Mouse (Mus musculus) testis, adult 2 months (tissue): ENCODE data around the gene Aurkaip1. TPM values are rescaled to one million over a fixed set of nuclear protein-coding genes. Genes with fewer than 3 reads are reported as not detected.

Experiments
- H3K27ac ChIP-seq: fragments of 200-500 bp; 2 replicates; pipeline ENCODE4 v1.5.1; 2012; ENCODE audit warnings: low read depth, low read length; ENCODE audit not compliant: control insufficient read depth, insufficient read depth
- H3K27me3 ChIP-seq: fragments of 200-500 bp; 2 replicates; pipeline ENCODE4 v1.6.1; 2012; ENCODE audit warnings: mild to moderate bottlenecking, low read length, moderate library complexity; ENCODE audit not compliant: control insufficient read depth, insufficient read depth
- H3K36me3 ChIP-seq: fragments of 200-500 bp; 2 replicates; pipeline ENCODE4 v1.6.1; 2012; ENCODE audit warnings: mild to moderate bottlenecking, low read length; ENCODE audit not compliant: control insufficient read depth, insufficient read depth
- H3K4me1 ChIP-seq: fragments of 200-500 bp; 2 replicates; pipeline ENCODE4 v1.6.1; 2012; ENCODE audit warnings: low read length; ENCODE audit not compliant: control insufficient read depth, insufficient read depth
- H3K4me3 ChIP-seq: fragments of 200-500 bp; 2 replicates; pipeline ENCODE4 v1.5.1; 2012; ENCODE audit warnings: low read depth, mild to moderate bottlenecking, low read length, moderate library complexity, mixed read lengths; ENCODE audit not compliant: control insufficient read depth
- CTCF ChIP-seq: fragments of 200-500 bp; IDR thresholded peaks from 2 replicates; pipeline ENCODE4 v1.5.1; 2012; ENCODE audit warnings: low read depth, mild to moderate bottlenecking, inconsistent platforms, low read length, moderate library complexity; ENCODE audit not compliant: control insufficient read depth, insufficient read depth, insufficient replicate concordance
- POLR2A ChIP-seq: fragments of 200-500 bp; IDR thresholded peaks from 2 replicates; pipeline ENCODE4 v1.6.1; 2012; ENCODE audit warnings: low read depth, mild to moderate bottlenecking, inconsistent platforms, low read length, moderate library complexity; ENCODE audit not compliant: control insufficient read depth
- polyA plus RNA-seq: library from polyadenylated mRNA; depleted of rRNA; stranded (reverse); fragments of >200 nt; gene quantifications from 2 replicates; pipeline ENCODE4 v1.2.3, GENCODE M21; 2012

The Aurkaip1 gene
- polyA plus RNA-seq, 1 experiment, result 108 TPM

- Histone ChIP-seq H3K27ac (no peak overlapping the region), H3K27me3 (no peaks in the 10 kb centered on the region), H3K4me1 (peaks cover 5% of the 10 kb centered on the region), H3K36me3 (no peaks in the 10 kb centered on the region; the same call in none of the 2 replicates), H3K4me3 (no peak overlapping the region)
- no peak for TF ChIP-seq POLR2A
Observed at GRCm38 (mm10) chr4:155853421-155853820, 22.3 kb downstream of the Aurkaip1 start.

GRCm38 (mm10) chr4:155854991-155855390, 23.9 kb downstream of the Aurkaip1 start:
- Histone ChIP-seq H3K4me3 (no peak overlapping the region), H3K27ac (no peak overlapping the region), H3K4me1 (no peaks in the 10 kb centered on the region), H3K36me3 (no peaks in the 10 kb centered on the region; the same call in none of the 2 replicates), H3K27me3 (no peaks in the 10 kb centered on the region)
- no peak for TF ChIP-seq POLR2A
- no peak for TF ChIP-seq CTCF

GRCm38 (mm10) chr4:155856071-155856470, 25.0 kb downstream of the Aurkaip1 start:
- H3K4me3 ChIP-seq, result no peak overlapping the region
- no peak overlapping the region for H3K27ac ChIP-seq
- TF ChIP-seq POLR2A, result no peak
- no peak for TF ChIP-seq CTCF
- H3K36me3 ChIP-seq, result no peaks in the 10 kb centered on the region; the same call in none of the 2 replicates
- H3K4me1 ChIP-seq, result no peaks in the 10 kb centered on the region
- H3K27me3 ChIP-seq, result no peaks in the 10 kb centered on the region

- H3K27me3 ChIP-seq, result no peaks in the 10 kb centered on the region
- H3K4me3 ChIP-seq, result no peak overlapping the region
- H3K27ac ChIP-seq, result no peak overlapping the region
- no peaks in the 10 kb centered on the region for H3K4me1 ChIP-seq
- H3K36me3 ChIP-seq, result no peaks in the 10 kb centered on the region; the same call in none of the 2 replicates
- no peak for TF ChIP-seq POLR2A
- TF ChIP-seq CTCF, result no peak
Observed at GRCm38 (mm10) chr4:155856881-155857280, 25.8 kb downstream of the Aurkaip1 start.

- H3K36me3 ChIP-seq, result no peaks in the 10 kb centered on the region; the same call in none of the 2 replicates
- H3K27ac ChIP-seq, result no peak overlapping the region
- TF ChIP-seq POLR2A (no peak), CTCF (no peak)
Observed at GRCm38 (mm10) chr4:155859318-155859717, 28.2 kb downstream of the Aurkaip1 start.

DNA sequence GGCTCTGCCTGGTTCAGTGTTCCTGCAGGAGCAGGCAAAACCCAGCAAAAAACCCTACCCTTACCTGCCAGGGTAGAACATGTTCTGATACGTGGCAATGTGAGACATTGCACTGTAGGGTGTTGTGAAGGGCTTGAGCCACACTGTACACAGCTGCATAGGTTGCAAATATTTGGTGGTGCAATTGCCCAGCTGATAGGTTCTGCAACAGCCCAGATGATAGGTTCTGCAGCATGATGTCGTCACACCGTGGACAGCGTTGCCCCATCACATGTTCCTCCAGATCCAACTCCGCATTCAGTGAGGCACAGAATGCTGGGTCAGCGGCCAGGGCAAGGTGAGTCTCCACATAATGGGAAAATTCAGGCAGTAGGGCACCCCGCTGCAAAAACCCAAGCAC, 30.7 kb downstream of the Aurkaip1 start:
- H3K4me3 ChIP-seq, result no peak overlapping the region
- no peak for TF ChIP-seq CTCF
- TF ChIP-seq POLR2A, result no peak
- H3K27ac ChIP-seq, result no peak overlapping the region
- H3K4me1 ChIP-seq, result peaks cover 3% of the 10 kb centered on the region; the same call in 1 of the 2 replicates
- H3K36me3 ChIP-seq, result no peaks in the 10 kb centered on the region; the same call in none of the 2 replicates
- no peaks in the 10 kb centered on the region for H3K27me3 ChIP-seq

More at GRCm38 (mm10) chr4:155859318-155859717, 28.2 kb downstream of the Aurkaip1 start:
- Histone ChIP-seq H3K4me3 (no peak overlapping the region), H3K27me3 (no peaks in the 10 kb centered on the region), H3K4me1 (no peaks in the 10 kb centered on the region)

DNA sequence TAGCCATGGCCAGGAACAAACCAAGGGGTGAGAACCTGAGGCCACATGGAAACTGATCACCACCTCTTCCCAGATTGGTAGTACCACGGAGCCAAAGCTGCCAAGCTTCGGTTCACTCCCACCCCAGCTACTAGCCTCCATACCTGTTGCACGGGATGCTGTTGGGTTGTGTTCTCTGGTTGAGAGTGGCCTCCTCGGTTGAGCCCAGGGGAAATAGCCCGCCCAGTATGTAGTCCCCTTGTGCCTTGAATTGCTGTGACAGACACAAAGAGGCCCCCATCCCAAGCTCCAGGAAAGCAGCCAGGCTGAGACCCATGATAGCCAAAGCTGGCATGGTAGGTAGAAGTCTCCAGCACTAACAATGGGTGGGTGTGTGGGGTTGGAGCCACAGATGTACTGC, 31.9 kb downstream of the Aurkaip1 start, which contains the start of gene Tas1r3:
TSS of gene Tas1r3 (minus strand) at position 362 of the 400 bp plus-strand sequence.
- Histone ChIP-seq H3K4me1 (peaks cover 3% of the 10 kb centered on the region; the same call in 1 of the 2 replicates), H3K4me3 (no peak within 1 kb of the TSS), H3K27me3 (no peaks in the 10 kb centered on the region), H3K36me3 (no peaks in the 10 kb centered on the region; the same call in 1 of the 2 replicates), H3K27ac (no peak within 1 kb of the TSS)
- no peak for TF ChIP-seq CTCF
- no peak for TF ChIP-seq POLR2A
